Mouse (Mus musculus): ENCODE data around the gene Megf11. TPM values are rescaled to one million over a fixed set of nuclear protein-coding genes. Genes with fewer than 3 reads are reported as not detected.
A peak's percentile ranks its signal among the peaks of the same experiment; 100 is the strongest.
"Not testable (repeated sequence)": the region's sequence is repeated elsewhere in the genome, so short reads cannot be mapped to it uniquely, and the experiment has no call there.

Megf11 gene
- total RNA-seq, 2 experiments from 2014 or later: 0.31 to 0.35 TPM

GRCm38 (mm10) chr9:64687122-64688014 lies 301.9 kb downstream of the Megf11 start:
- intact Hi-C loops (cut with DNase I): no loop called here
- no peak for DNase-seq

DNA sequence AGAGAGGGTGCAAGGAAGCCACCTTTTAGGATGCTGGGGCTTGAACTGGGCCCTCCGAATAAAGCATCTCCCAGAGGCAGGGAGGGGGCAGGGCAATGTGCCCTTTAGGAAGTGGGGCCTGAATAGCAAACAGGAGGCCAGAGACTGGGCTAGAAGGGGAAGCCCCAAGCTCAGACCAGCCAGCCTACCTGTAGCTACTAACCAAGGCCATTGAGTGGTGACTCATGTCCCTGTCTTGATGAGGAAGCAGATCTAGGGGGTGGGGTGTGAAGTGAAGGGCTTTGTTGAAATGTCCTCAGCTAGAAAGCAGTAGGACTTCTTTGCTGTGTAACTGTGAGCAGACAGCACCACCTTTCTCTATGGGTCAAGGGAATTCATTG lies 302.6 kb downstream of the Megf11 start:
- intact Hi-C loops (cut with DNase I): no loop called here
- no peak for DNase-seq

DNA sequence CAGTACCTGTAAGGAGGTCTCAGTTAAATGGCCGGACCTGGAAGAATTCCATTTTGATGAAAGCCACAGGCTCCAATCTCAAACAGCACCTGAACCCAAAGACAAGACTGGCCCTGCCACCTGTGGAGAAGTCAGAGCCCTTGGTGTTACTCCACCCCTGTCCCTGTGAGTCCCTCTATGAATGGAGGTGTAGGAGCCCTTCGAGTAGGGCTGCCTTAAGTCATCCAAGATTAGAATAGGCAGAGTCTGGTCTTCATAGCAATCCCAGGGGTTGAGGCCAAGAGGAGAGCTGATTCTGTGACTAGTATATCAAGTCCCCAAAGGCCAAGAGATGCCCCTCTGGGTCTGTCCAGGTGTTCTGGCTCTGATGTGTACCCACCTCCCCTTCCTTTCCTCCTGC lies 305.3 kb downstream of the Megf11 start:
- intact Hi-C loops (cut with DNase I): no loop called here

GRCm38 (mm10) chr9:64691176-64691575 lies 305.8 kb downstream of the Megf11 start:
- intact Hi-C loops (cut with DNase I): no loop called here
- DNase-seq: no peak

More for the DNA sequence above, 305.3 kb downstream of the Megf11 start:
- DNase-seq: no peak

DNA sequence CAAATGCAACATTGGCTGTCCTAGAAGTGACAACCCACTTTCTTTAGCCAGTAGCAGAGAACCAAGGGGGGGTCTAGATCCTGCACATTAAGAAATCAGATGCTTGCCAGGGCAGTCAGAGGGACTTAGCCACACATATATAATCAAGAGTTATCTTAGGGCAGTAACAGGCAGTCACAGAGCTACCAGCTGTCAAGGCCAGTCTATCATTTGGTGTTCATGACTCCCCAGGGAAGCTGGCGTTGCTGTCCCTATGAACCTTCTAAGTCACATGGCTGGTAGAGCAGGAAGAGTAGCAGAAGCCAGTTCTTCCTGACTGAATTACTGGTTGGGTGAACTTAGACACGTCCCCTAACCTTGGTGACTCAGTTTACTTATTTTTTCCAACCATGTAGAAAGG lies 307.7 kb downstream of the Megf11 start:
- intact Hi-C loops (cut with DNase I): no loop called here
- no peak for DNase-seq

DNA sequence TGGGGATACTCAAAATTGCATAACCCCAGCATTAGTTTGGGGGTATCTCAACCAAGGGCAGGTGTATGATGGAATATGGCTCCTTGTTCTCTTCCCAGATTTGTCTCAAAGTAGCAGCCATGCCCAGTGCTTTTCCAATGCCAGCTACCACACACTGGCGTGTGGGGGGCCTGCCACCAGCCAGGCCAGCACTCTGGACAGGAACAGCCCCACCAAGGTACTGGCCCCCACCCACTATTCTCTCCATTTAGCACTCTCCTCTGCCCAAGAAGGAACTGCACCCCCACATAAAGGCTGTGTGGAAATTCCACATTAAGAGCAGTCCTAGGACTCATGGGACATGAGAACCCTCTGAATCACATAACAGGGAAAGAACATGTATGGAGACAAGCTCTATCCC lies 309.8 kb downstream of the Megf11 start:
- no peak for DNase-seq
- intact Hi-C loops (cut with DNase I): no loop called here

DNA sequence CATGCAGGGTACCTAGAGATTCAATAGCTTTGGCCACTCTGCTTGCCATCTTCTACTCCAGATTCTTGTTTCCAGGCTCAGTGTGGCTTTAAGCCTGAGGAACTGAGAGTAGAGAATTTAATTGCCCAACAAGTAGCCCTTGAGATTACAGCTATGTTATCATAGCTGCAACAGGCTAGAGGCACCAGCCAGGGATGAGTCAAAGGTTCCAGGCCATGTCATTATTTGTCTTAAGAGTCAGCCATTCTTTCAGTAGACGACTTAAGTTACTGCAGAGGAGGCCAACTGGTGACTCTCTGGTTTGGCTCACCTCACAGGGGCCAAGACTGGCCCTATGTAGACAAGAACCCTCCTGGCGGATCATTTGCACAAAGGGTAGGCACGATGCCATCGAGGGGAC lies 311.0 kb downstream of the Megf11 start:
- DNase-seq: peak in 1 of 2 experiments; percentile 18
- intact Hi-C loops (cut with DNase I): no loop called here

DNA sequence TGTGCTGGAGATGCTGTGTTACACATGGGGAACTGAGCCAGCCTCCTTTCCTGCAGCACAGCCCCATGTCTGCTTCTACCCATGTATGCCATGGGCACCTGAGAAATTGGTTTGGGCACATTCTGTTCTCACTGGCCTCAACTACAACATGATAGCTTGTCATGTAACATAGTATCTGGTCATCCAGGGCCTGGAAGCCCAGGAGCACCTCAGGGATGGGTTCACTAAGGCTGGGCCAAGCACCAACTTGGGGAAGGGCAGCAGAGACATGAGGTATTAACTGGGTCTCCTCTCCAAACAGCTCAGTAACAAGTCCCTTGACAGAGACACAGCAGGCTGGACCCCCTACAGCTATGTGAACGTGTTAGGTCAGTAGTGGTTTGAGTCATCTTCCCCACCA lies 311.6 kb downstream of the Megf11 start:
- DNase-seq: no peak
- intact Hi-C loops (cut with DNase I): no loop called here

DNA sequence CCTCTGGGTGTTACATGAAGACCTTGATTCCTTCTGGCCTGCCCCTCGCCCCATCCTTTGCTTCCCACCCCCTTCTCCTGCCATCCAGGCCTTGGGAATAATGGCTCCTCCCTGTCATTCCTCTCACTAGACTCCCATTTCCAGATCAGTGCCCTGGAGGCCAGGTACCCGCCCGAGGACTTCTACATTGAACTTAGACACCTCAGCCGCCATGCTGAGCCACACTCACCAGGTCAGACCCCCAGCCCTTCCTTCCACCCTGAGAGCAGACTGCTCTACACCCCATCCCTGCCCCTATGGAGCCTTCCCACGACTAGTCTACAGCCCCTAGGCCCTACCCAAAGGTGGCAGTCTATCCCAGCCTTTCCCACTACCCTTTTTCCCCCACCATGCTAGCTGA lies 312.3 kb downstream of the Megf11 start:
- no peak for DNase-seq
- intact Hi-C loops (cut with DNase I): no loop called here

GRCm38 (mm10) chr9:64698586-64698985 lies 313.2 kb downstream of the Megf11 start:
- DNase-seq: no peak
- intact Hi-C loops (cut with DNase I): no loop called here

DNA sequence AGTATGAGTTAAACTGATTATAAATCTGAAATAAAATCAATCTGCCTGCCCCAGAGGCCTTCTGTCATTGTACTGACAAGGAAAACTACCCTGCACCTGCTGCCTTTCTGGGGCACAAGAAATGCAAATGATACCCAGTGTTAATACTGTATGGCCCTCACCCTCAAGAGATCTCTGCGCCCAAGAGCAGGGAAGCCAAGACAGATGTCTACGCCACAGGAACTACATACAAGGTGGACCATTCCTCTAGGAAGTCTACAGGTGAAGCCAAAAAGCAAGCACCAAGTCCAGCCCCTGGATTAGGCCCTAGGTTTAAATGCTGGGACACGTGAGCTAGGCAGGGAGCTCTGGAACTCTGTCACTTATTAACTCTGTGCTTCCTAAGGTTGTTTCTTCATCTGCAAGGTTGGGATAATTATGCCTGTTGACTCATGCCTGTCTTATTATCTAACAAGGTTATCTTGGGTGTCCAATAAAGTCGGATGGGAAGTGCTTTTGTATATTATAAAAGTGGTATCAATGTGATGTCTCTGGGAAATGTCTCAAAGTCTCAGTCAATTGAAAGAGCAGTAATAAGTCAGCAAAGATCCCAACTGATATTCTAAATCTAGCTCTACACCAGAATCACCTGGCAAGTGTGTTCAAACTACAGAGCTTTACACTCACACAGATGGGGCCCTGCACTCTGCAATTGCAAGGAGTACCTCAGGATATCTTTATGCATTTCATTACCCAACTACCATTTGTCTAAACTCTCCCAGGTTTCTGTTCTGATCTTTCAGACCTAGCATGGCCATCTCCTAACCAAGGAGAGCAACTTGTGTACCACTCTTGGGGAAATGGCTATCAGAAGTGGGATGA lies 315.3 kb downstream of the Megf11 start:
- intact Hi-C loops (cut with DNase I): no loop called here
- DNase-seq: no peak

DNA sequence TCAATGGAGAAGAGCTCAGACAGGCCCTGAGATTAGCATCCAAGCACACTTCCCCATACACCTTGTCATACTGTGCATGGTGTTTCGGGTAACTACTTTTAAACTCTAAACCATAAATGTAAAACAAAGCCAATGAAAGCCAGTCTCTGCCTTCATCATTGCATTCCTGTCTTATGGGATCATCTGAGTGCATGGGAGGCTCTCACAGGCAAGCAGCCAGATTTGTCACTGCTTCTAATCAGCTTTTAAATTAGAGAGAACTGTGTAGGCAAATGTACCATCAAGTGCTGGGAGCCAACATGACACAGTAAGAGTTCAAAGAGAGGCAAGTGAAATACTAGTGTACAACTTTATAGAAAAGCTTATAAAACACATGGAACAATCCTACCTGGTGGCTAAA lies 316.2 kb downstream of the Megf11 start:
- no peak for DNase-seq
- intact Hi-C loops (cut with DNase I): no loop called here

GRCm38 (mm10) chr9:64702391-64702790 lies 317.0 kb downstream of the Megf11 start:
- DNase-seq: no peak
- intact Hi-C loops (cut with DNase I): no loop called here

GRCm38 (mm10) chr9:64702937-64703336 lies 317.5 kb downstream of the Megf11 start:
- intact Hi-C loops (cut with DNase I): no loop called here
- no peak for DNase-seq

GRCm38 (mm10) chr9:64703420-64703965 lies 318.1 kb downstream of the Megf11 start:
- no peak for DNase-seq
- intact Hi-C loops (cut with DNase I): no loop called here

DNA sequence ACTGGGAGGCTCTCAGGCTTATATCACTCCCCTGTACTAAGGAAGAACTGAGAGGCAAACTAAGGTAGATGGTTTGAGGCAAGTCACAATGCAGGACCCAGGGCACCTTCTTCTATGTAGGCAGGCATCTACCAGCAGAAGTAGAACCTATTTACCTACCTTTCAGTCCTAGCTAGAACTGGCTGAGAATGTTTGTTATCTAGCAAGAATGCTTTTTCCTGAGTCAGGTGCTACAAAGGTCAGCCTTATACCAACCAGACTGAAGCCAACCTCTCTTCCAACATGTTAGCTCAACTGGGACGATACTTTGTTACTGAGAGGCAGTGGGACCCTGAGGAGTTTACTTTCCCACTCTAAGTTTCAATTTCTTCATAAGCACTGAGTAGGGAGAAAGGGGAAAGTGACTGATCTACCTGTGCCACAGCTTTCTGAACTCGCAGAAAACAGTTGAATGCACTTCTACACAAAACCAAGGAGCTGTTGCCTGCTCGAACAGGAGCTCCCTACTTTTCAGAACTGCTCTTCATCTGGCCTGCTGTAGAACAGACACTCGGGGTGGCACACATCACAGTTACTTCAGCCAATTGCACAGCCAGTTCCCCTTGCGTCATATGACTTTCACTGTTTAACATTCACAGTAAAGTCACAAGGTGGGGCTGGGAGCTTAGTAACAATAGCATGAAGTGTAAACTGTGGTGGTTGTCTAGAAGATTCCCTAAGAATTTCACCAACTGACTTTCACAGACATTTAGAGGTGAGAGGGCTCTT lies 318.8 kb downstream of the Megf11 start:
- intact Hi-C loops (cut with DNase I): no loop called here
- DNase-seq: no peak

DNA sequence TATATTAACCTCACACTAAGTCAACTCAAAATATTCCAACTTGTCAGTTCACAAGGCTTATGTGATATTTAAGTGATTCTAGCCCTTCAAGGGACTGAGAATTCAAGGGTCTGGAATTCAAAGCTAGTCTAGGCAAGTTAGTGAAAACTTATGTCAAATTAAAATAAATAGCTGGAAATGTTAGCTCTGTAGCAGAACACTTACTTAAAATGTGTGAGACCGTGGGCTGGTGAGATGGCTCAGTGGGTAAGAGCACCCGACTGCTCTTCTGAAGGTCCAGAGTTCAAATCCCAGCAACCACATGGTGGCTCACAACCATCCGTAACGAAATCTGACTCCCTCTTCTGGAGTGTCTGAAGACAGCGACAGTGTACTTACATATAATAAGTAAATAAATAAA lies 324.9 kb downstream of the Megf11 start:
- intact Hi-C loops (cut with DNase I); DNase-seq: not testable (repeated sequence)

DNA sequence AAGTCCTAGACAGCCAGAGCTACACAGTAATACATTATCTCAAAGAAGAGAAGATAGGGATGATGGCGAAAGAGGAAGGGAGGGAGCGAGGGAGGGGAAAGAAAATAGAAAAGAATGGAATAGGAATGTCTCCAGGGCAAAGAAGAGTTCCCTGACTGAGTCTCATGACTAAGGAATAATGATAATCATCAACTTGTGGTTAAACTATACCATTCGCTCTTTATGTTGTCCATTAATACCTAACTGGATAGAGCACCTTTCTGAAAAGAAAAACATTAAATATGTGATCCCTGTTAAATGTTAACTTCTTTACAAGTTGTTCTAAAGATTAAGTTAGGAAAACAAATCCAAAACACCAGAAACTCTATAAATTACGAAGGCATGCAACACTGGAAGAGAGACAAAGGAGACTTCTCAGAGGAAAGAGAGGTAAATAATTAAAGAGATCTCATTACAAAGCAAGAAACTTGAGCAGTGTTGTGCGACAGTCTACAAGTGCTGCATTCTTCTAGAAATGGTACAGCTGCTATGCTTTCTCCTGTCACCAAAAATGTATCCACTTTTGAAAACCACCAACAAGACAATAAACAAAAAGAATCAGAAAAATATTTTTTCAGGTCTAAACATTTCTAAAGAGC lies 334.2 kb downstream of the Megf11 start:
- DNase-seq: no peak
- intact Hi-C loops (cut with DNase I): no loop called here

DNA sequence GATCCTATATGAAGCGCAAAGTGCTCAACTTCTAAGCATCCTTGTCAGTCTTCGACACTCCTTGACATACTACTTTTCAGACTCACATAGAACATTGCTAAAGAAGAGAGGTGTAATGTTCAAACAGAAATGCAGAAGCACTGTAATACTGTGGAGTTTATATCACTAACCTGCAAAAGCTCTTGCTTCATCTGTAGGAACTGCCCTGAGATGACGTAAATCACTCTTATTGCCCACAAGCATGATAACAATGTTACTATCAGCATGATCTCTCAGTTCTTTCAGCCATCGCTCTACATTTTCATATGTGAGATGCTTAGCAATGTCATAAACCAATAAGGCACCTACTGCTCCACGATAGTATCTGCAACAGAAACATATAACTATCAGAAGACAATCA lies 341.0 kb downstream of the Megf11 start:
- no peak for DNase-seq
- intact Hi-C loops (cut with DNase I): no loop called here

GRCm38 (mm10) chr9:64731029-64731560 lies 345.7 kb downstream of the Megf11 start:
- intact Hi-C loops (cut with DNase I): no loop called here
- DNase-seq: no peak
